Mouse (Mus musculus): ENCODE measurements at regions not wholly inside any gene's neighbourhood (a gene's known extent, or its start where the extent isn't known, plus 50 kb on each side); places are given as distances from the start of the nearest gene placed in this dataset.

DNA sequence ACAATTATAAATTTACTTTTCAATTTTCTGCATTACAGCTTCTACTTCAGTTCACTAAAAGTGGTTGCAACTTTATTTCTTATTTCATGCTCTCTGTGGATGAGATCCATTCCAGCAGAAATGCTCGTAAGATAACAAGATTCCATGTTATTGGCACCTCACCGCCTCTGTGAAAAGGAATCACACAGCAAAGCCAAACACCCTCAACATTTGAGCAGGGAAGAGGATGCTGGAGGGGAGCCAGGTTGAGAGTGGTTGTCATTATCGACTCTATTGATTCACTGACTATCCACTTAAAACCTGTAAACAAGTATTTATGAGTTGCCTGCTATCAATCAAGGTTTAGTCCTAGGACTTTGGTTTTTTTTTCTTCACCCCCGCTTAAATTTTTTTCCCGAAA, 261.1 kb upstream of the Ccdc54 start:
- DNase-seq (ENCODE audit: low spot score in 2 of 2) = no peak

DNA sequence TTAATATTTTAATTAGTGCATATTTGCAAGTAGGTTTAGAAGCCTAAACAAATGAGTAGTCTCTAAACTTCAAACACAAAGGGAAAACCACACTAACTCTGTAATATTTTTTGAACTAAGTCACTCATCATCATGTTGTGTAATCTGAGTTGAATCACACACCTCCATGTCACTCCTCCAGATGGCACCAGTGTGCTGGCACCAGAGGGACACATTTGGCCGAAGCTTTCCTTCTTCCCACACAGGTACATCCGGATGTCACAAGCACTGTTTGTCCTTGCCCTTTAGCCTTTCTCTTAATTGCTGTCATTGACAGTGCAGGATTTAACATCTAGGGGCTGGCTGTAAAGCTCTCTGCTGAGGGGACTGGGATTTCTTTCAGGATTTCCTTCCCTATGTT, 256.7 kb upstream of the Ccdc54 start:
- DNase-seq (ENCODE audit: low spot score in 2 of 2) = no peak

DNA sequence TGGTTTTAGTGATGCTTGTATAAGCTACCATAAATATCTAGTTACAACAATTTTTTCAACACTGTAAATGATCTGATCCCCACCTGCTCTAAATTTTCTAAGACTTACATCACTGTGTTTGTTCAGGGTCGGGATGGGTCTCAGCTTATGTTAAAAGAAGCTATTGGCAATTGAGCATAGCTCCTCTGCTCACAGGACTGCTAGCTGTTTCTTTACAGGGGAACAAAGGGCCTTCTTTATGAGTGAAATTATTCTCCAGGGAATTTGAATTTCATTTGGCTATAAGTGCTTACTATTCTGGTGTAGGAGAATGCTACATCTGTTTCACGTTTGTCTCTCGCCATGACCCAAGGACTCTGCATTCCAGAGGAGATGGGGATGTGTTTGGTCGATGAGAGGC, 255.6 kb upstream of the Ccdc54 start:
- no peak for DNase-seq (ENCODE audit: low spot score in 2 of 2)

DNA sequence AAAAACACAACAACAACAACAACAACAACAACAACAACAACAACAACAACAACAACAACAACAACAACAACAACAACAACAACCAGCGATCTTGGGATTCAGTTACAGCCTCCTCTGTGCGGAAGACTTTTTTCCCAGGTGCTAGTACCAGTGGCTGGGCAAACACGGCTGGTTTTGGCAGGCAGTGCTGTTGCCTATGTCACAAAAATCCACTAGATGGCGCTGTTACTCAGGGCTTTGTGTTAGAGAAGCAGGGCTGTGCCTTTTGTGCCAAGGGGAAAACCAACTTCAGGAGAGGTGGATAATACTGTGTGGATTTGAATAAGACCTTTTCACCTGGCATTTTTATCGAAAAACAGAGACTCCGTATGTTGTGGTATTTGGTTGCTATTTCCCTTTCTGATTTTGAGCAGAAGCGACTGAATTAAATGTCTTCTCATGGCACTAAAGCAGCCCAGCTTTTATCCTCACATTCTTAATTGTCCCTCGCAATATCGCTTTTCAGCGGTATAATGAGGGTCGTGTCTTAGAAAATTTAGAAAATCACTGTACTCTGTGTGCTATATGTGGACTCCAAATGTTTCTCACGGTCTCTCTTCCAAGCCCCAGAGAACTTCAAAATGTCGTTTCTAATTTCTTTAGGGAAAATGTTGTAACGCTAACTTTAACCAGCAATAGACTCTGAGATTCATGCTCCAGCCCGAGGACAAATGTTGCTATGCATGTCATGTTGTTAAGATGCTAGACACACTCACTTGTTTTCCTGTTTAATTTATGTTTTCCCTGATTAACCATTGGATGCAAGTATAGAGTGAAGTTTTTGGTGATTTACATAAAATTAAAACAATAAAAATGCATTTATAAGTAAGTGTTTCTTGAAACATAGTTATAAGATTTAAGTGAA, 251.0 kb upstream of the Ccdc54 start:
- peak; percentile 47 to 67 for DNase-seq (ENCODE audit: low spot score in 2 of 2)

DNA sequence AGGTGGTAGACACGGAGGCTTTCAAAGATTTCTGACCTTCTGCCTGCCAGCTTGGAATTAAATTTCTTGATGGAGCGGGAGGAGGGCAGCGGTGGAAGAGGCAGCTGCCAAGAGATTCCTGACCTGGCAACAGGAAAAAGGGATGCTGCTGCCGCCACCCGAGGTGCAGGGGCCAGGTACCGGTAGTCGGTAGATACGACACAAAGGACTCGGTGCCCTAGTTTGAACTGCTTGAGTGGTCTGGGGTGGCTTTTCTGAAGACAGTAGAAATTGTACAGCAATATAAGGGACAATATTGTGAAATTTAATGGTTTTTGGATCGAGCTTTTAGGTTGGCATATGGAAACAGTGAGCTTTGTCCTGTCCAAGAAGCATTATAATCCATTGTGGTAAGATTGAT, 250.3 kb upstream of the Ccdc54 start:
- DNase-seq (ENCODE audit: low spot score in 2 of 2) = no peak

DNA sequence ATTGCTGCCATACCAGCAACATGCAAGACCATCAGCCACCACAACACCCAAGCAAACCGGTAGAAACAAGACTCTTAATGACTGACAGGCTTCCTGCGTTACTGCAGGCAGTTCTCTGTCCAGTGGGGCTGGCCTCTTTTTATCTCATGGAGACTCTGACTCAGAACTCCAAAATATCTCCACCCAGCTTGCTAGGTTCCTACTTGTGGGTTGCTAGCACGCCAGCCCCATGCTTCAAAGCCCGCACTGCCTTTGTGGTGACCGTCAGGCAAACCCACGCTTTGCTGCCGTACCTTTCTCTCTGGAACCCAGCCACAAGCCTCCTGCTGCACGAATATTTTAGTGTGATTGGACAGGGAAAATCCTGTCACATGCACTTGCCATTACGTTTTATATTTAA, 248.7 kb upstream of the Ccdc54 start:
- no peak for DNase-seq (ENCODE audit: low spot score in 2 of 2)

DNA sequence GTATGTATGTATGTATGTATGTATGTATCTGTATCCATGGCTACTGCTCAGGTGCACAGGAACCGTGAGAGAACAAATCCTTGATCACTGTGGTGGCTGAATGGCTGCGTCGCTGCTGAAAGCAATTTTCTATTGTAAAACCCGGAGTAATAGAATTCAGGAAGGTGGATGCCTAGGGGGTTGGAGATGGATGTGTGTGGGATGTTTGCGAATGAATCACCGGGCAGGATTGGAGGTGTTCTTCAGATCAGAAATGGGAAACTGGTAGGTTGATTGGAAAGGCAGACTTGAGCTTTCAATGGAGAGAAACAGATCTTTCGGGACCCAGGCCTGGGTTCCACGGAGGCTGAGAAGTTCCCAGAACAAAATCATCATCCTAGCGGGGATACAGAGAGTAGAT, 246.5 kb upstream of the Ccdc54 start:
- no peak for DNase-seq (ENCODE audit: low spot score in 2 of 2)

DNA sequence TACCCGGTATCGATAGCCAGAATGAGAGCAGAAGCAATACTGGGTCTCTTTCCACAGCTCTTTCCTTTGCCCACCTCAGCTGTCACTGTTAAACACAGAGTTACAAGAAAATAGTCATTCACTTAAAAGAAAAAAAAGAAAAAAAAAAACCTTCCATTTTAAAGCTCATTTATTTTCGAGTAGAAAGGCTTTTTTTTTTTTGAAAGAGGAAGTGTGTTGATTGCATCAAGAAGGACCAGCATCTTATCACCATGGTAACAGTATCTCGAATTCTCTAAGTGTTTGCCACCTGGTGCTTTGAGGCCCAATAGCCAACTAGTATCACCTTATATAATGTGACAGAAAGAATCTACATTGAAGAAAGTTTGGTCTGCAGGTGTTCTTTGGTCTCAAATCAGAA, 245.5 kb upstream of the Ccdc54 start:
- DNase-seq (ENCODE audit: low spot score in 2 of 2) = no peak

DNA sequence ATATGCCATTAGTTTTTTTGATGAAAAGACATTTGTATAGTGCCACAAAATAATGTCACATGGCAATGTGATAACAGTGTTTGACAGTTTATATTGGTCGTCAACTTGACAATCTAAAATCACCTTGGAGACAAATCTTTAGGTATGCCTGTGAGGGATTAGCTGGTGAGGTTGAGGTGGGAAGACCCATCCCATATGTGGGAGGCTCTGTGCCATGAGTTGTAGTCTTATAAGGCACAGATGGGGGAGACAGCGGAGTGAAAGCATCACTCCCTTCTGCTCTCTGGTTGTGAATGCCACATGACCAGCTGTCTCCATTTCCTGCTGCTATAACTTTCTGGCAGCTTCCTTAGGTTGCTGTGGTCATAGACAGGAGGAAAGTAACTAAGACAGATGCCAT, 242.4 kb upstream of the Ccdc54 start:
- no peak for DNase-seq (ENCODE audit: low spot score in 2 of 2)

DNA sequence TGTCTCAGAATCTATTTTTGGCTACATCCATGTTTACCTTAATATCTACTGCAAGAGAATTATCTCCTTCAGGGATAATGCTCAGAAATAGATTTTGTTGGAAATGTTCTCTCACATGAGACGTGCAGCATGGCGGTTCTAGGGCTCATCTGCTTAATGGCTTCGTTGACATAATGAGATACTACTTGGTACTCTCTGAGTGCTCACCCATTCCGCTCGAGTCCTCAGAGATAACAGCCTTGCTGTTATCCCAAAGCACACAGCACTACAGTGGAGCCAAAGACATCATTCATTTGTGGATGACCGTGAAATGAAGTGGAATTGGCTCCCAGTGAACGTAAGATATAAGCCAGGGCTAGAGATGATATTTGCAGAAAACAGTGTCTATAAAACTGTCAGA, 231.4 kb upstream of the Ccdc54 start:
- no peak for DNase-seq (ENCODE audit: low spot score in 2 of 2)

DNA sequence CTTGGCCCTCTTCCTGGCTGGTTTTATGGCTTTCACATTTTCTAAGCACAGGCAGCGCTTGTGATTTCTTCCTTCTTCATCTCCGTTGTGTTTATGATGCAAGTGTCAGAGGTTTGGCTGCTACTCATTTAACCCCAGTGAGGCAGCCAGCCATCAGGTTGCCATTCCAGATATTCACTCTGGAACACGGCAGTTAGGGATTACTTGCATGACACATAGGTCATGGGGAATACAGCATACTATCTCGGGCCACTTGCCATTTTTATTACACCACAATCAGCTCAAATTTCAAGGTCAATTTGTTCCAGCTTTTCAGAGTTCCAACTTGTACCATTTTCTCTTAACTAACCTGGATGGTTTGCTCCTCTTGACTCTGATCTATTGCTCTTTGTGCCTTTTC, 223.7 kb upstream of the Ccdc54 start:
- no peak for DNase-seq (ENCODE audit: low spot score in 2 of 2)

DNA sequence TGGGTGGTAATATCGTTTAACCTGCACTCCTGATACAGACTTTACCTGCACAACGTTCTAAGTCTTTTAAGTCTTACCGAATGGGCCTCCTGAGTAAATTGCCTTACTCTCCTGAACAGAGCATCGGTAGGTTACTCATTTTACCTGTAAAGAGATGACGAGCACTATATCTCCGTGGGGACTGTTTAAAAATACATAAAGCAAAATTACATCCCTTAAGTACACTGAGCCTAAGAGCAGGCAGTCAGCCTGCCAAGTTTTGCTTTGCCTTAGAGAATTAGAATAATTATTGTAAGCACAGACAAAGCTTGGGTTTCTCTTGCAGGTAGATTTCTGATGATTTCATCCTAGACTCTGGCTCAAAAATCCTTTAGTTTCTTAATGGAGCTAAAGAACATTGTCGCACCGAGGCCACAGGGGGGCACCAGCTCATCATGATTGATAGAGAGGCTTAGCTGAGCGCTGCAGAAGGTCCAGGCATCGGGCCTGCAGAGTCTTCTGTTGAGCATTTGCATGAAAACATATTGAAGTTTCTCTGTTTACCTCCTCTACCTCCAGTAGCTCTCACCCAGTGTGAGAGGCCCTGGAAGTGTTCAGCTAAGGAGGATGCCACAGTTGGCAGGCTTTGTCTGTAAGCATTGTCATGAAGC, 208.3 kb upstream of the Ccdc54 start:
- DNase-seq (ENCODE audit: low spot score in 2 of 2) = peak in 1 of 2 experiments; percentile 37

DNA sequence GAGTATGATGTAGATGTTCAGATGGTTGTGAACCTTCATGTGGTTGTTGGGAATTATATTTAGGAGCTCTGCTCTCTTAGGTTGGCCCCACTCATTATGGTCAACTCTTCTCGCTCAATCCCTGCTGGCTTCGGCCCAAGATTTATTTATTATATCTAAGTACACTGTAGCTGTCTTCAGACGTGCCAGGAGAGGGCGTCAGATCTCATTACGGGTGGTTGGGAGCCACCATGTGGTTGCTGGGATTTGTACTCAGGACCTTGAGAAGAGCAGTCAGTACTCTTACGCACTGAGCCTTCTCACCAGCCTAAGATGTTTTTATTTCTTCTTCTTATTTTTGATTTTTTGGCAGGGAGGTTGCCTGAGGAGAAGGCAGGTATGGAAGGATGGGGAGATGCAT, 207.1 kb upstream of the Ccdc54 start:
- DNase-seq (ENCODE audit: low spot score in 2 of 2) = no peak

DNA sequence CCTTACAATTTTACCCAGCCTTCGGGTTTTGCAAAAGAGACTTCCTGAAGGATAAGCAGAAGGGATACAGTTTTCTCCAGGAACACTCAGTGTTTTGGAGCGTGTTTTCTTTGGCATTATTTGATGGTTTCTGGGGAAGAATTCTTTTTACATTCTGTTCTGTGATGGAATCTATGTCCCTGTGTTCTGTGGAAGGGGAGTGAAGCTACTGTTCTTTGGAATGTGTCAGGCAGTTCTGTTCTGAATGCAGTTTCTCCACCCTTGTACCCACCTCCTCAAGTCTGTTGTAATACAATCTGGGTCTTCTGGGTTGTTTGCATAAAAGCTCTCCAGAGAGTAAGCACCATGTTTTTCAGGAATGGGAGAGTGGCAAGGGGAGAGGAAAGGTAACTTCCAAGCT, 202.0 kb upstream of the Ccdc54 start:
- no peak for DNase-seq (ENCODE audit: low spot score in 2 of 2)

DNA sequence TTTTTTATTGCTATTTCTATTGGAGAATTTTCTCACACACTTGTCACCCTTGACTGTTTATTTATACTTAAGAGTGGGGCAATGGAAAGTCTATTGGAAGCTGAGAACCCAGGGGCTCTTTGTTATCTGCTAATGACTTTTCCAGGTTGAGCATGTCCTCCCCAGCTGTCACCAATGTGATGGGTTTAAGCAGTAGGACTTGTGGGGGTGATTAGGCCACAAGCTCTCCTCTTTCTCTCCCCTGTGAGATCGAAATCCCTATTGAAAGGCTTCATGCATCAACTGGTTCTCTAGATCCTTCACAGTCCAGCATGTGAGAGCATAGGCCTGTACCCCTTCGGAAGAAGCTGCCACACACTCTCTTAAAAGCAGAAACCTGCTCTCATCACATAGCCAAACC, 201.6 kb upstream of the Ccdc54 start:
- no peak for DNase-seq (ENCODE audit: low spot score in 2 of 2)

DNA sequence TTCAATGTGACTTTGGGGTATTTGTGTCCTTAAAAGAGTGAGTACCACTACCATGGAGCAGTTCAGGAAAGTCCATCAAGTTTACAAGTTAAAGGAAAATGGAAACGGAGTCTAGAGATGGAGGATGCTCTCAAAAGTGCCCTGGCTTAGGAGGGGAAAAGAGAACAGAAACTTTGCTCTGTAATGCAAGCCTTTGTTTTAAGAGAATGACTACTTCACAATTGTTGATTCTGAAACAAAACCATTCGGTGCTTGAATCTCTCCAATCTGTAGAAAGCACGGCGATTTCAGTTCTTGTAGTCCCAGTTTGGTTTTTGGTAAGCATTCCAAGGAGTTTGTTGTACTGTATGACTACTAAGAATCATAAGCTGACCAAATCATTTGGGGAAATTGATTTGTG, 197.7 kb upstream of the Ccdc54 start:
- DNase-seq (ENCODE audit: low spot score in 2 of 2) = no peak

DNA sequence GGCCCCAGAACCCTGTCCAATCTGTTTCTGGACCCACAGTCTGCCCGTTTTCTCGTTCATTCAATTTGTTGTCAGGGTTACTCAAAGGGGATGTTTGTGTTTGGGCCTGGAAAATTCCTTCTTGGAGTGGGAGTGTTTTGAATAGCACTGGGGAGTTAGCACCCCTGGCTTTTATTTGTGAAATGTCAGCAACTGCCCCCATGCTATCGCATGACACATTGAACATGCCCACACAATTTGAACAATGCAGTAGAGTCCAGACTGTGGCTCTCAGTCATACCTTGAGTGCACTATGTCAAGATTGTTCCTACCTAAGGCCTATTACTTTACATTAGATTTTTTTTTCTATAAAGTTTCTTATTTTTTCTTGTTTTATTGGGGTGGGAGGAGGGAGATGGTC, 195.2 kb upstream of the Ccdc54 start:
- DNase-seq (ENCODE audit: low spot score in 2 of 2) = no peak

DNA sequence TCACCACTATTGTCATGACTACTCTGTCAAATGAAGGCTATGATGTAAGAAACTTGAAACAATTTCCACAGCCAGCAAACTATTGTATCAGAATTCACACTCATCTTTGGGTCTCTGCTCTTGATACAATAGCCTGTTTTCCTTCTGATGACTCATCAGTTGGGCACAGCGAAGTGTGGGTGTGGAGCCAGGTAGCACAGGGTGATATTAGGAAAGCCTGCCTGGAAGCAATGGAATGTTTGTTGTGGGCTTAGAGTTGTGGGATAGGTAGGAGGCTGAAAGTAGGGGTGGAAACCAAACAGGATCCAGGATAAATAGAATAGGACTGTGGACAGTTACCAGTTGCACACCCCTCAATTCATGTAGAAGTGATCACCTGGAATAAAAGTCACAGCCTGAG, 194.4 kb upstream of the Ccdc54 start:
- no peak for DNase-seq (ENCODE audit: low spot score in 2 of 2)

DNA sequence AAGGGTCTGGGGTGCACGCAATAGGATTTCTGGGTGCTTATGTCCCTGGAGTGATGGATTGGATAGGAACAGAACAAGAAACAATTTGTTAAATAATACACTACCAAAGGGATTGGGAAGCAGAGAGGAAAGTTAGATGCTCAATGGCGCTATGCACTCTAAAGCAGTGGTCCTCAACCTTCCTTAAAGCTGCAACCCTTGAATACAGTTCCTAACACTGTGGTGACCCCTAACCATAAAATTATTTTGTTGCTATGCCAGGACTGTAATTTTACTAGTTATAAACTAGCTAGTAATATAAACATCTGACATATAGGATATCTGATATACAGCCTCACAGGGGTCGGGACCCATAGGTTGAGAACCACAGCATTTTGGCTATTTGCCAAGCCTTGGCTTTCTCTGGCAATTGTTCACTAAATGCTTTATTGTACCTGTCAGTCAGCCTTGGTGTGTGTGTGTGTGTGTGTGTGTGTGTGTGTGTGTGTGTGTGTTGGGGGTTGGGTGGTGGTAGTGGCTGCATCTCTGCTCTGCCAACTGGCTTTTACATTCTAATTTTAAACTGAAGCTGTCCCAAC, 193.8 kb upstream of the Ccdc54 start:
- DNase-seq (ENCODE audit: low spot score in 2 of 2) = no peak

DNA sequence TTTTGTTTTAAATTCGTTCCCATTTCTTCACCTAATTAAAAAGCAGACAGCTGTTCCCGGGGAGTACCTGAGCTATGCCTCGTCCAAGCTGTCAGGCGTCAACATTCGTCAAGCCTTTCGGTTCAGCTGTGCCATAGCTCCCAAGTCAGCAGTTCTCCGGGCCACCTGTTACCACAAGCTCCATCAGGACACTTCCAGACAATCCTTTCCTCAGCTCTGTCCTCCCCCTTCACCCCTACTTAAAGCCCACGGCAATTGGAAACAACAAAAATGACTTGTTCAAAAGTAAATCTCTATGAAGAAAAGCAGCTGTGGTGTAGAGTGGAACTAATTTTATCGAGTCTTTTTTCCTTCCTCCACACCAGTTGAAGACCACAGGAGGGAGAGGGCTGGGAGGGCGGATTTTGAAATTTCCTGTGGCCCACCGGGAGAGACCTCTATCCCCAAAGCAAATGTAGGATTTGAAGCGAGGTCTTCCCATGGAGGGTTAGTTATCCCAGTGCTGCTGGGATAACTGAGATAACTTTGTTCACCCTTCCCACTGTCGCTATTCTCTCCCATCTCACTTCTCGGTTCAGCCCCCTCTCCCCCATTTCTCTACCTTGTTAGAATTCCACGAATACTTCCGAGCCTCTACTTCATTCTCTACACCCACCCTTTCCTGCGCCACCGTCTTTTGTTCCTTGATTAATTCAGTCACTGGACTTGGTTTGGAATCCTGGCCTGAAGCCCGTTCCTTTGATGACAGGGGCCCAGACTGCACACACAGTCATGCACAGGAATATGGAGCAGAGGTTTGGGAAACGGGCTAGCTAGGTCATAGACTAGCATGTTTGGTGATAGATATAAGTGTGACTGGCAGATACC, 193.1 kb upstream of the Ccdc54 start:
- DNase-seq (ENCODE audit: low spot score in 2 of 2) = no peak

DNA sequence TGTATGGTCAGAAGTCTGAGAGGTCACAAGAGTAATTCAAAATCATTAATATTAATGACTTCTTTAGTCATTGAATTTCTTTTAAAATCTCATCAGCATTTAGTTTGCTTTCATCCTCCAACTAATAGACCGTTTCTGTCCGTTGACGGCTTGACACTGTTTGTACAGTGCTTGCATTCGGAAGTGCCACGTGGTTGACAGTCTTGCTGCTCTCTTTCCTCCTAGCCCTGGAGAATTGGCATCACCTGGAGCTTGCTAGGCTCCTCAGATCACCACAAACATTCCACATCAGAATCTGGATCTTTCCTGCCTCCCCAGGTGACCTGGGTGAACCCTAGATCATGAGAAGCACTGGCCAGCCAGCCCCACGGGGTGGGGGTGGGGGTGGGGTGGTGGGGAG, 192.3 kb upstream of the Ccdc54 start:
- DNase-seq (ENCODE audit: low spot score in 2 of 2) = no peak

Measured in urinary bladder, postnatal 4 days (tissue).